Mouse (Mus musculus) mammary gland, adult 2 months (tissue): ENCODE measurements around the gene Gjd2. TPM values are rescaled to one million over a fixed set of nuclear protein-coding genes. Genes with fewer than 3 reads are reported as not detected.

Experiments
- polyA plus RNA-seq: library from polyadenylated mRNA; depleted of rRNA; stranded (reverse); fragments of >200 nt; gene quantifications from 2 replicates; pipeline ENCODE4 v1.2.3, GENCODE M21; 2012; ENCODE audit warnings: low replicate concordance; rRNA removed

Gene Gjd2
- not detected in 2 replicates for polyA plus RNA-seq

GRCm38 (mm10) chr2:114013295-114013771 lies at the start of gene Gjd2:
Gene Gjd2, minus strand, starts transcription at chr2:114013619.

GRCm38 (mm10) chr2:114052696-114053598 lies 39.5 kb upstream of the Gjd2 start, which contains the start of gene Actc1:
Gene Actc1, minus strand, starts transcription at chr2:114053548.

Other genes with a start within 250 kb of the Gjd2 start
- 0.19 and 0.29 TPM in 2 replicates for gene Scg5, start 184.5 kb downstream of the Gjd2 start, polyA plus RNA-seq
- gene Arhgap11a, start 165.0 kb downstream of the Gjd2 start, polyA plus RNA-seq, result 0.51 and 1.3 TPM in 2 replicates
- 2.1 and 75.4 TPM in 2 replicates for gene Actc1, start 39.9 kb upstream of the Gjd2 start, polyA plus RNA-seq
- 17.5 and 21.4 TPM in 2 replicates for gene Aqr, start 173.4 kb upstream of the Gjd2 start, polyA plus RNA-seq
- gene Zfp770, start 187.8 kb upstream of the Gjd2 start, polyA plus RNA-seq, result 0.61 and 2.3 TPM in 2 replicates